Mouse (Mus musculus): ENCODE data around the gene Ergic3. TPM values are rescaled to one million over a fixed set of nuclear protein-coding genes. Genes with fewer than 3 reads are reported as not detected.

Ergic3 gene
- polyA plus RNA-seq (2012; rRNA removed): 418 and 463 TPM in 2 replicates

DNA sequence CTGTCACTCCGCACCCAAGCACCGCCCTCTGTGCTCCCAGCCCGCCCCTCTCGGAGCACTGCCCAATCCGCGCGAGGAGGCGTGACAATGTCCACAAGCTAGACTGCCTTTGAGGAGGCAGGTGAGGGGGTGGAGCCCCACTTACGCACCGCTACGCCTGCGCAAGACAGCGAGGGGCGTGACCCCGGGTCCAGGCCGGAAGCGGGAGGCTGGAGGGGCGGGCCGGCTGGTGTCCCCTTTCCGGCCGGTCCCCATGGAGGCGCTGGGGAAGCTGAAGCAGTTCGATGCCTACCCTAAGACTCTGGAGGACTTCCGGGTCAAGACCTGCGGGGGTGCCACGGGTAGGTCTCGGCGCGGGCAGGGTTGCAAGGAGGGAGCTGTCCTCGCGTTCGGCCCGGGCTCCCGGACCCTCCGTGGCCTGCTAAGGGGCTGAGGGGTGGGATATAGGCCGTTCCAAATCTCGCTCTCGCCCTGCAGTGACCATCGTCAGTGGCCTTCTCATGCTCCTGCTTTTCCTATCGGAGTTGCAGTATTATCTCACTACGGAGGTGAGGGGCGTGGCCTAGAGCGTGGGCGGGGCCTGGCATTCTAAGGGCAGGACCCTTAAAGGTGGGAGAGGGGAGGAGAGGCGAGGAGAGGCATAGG lies at the start of gene Ergic3, which contains the start of gene 6430550D23Rik:
Gene Ergic3, plus strand, starts transcription at position 158 of the 645 bp plus-strand sequence.
Gene 6430550D23Rik, minus strand, starts transcription at position 90 of the 645 bp plus-strand sequence.
- peak; percentile 99 for DNase-seq (ENCODE audit: low read depth)
- TF ChIP-seq POLR2A (IDR thresholded peaks at IDR 0.05; ENCODE audit: borderline replicate concordance, extremely low read depth, insufficient read depth, insufficient read length, poor library complexity, severe bottlenecking) (peak; percentile 58; the same call in 1 of the 2 replicates), CTCF (IDR thresholded peaks at IDR 0.05; ENCODE audit: borderline replicate concordance, extremely low read depth, insufficient read depth, insufficient read length) (no peak)

DNA sequence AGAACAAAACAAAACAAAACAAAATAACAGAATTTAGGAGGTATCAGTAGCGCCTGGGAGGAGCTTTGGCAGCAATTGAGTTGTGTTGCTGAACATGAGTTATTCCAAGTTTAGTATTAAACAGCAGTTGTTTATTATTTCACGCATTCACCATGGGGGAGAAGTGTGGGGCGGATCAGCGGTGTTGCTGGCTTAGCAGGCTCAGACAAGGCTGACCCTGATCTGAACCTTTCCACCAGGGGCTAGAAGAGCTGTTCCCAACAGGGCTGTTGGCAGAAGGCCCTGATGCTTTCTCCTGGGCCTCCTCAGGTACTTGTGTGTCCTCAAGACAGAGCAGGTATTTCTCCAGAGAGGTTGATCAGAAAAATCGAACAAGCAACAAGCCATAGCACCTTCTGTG lies 47.9 kb upstream of the Ergic3 start:
- TF ChIP-seq CTCF (IDR thresholded peaks at IDR 0.05; ENCODE audit: borderline replicate concordance, extremely low read depth, insufficient read depth, insufficient read length): no peak
- TF ChIP-seq POLR2A (IDR thresholded peaks at IDR 0.05; ENCODE audit: borderline replicate concordance, extremely low read depth, insufficient read depth, insufficient read length, poor library complexity, severe bottlenecking): no peak
- DNase-seq (ENCODE audit: low read depth): no peak

DNA sequence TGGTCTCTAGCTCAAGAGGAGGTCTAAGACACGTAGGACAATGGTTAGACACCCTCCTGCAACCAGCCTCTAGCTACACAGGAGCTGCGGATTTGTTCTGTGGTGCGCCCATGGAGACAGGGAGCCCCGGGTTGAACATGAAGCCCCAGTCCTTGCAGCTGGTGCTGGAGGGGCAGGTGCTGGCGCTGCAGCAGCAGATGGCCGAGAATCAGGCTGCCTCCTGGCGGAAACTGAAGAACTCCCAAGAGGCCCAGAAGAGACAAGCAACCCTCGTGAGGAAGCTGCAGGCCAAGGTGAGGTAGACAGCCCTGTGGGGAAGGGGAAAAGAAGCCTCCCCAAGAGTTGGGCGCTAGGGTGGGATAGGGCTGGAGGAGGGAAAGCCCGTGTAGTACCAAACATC lies 46.0 kb upstream of the Ergic3 start:
- TF ChIP-seq POLR2A (IDR thresholded peaks at IDR 0.05; ENCODE audit: borderline replicate concordance, extremely low read depth, insufficient read depth, insufficient read length, poor library complexity, severe bottlenecking): no peak
- TF ChIP-seq CTCF (IDR thresholded peaks at IDR 0.05; ENCODE audit: borderline replicate concordance, extremely low read depth, insufficient read depth, insufficient read length): no peak
- DNase-seq (ENCODE audit: low read depth): peak; percentile 31

DNA sequence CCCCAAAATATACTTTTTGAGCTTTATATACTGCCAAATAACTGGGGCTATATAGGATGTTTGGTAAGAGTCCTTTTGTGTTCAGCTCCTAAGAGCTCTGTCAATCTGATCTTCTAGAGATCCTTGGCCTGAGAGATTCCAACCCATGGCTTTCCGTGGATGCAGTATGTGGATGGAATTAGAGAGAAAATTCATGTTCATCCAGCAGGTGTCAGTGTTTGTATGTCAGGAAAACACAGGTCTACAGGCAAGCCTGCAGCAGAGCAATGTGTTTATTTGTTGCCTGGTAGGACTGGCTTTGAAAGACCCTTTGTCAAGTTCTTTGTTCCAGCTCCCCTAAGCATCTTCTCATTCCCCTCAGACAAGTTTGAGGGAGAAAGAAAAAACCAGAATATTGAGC lies 44.9 kb upstream of the Ergic3 start:
- TF ChIP-seq CTCF (IDR thresholded peaks at IDR 0.05; ENCODE audit: borderline replicate concordance, extremely low read depth, insufficient read depth, insufficient read length) (peak; percentile 51; the same call in 1 of the 2 replicates), POLR2A (IDR thresholded peaks at IDR 0.05; ENCODE audit: borderline replicate concordance, extremely low read depth, insufficient read depth, insufficient read length, poor library complexity, severe bottlenecking) (no peak)
- DNase-seq (ENCODE audit: low read depth): peak; percentile 74

DNA sequence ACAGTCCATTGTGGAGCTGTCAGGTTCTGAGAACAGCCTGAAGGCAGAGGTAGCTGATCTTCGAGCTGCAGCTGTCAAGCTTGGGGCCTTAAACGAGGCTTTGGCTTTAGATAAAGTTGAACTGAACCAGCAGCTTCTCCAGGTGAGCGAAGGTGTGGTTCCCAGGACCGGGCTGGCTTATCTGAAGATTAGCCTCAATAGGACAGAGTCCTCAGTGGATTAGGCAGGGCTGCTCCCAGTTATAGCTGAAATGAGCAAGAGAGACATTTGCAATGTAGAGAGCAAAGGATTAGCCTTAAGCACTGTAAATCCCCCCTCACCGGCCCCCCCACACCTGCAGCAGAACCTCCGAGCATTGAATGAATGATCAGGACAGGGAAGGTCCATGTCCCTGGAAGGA lies 34.5 kb upstream of the Ergic3 start:
- TF ChIP-seq CTCF (IDR thresholded peaks at IDR 0.05; ENCODE audit: borderline replicate concordance, extremely low read depth, insufficient read depth, insufficient read length): no peak
- no peak for TF ChIP-seq POLR2A (IDR thresholded peaks at IDR 0.05; ENCODE audit: borderline replicate concordance, extremely low read depth, insufficient read depth, insufficient read length, poor library complexity, severe bottlenecking)
- no peak for DNase-seq (ENCODE audit: low read depth)

DNA sequence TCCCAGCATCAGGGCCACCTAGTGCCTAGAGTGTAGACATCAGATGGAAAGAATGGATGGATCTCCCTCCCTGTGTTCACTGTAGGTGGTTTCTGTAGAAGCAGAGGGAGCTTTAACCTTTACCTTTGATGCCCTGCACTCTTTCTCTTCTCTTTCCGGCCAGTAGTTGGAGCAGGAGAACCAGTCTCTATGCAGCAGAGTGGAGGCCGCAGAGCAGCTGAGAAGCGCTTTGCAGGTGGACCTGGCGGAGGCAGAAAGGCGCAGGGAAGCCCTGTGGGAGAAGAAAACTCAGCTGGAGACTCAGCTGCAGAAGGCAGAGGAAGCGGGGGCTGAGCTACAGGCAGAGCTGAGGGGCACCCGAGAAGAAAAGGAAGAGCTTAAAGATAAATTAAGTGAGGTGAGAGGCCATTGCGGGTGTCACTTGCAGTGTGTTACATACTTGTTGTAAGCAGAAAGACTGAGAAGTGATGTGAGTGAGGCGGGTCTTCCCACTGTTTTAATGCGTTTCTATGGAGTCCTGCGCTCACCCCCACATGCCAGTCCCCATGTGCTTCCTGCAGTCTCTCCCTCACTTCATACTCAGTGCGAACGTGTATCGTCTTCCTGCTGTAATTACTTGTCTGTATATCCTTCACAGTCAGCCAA lies 33.6 kb upstream of the Ergic3 start:
- DNase-seq (ENCODE audit: low read depth): no peak

DNA sequence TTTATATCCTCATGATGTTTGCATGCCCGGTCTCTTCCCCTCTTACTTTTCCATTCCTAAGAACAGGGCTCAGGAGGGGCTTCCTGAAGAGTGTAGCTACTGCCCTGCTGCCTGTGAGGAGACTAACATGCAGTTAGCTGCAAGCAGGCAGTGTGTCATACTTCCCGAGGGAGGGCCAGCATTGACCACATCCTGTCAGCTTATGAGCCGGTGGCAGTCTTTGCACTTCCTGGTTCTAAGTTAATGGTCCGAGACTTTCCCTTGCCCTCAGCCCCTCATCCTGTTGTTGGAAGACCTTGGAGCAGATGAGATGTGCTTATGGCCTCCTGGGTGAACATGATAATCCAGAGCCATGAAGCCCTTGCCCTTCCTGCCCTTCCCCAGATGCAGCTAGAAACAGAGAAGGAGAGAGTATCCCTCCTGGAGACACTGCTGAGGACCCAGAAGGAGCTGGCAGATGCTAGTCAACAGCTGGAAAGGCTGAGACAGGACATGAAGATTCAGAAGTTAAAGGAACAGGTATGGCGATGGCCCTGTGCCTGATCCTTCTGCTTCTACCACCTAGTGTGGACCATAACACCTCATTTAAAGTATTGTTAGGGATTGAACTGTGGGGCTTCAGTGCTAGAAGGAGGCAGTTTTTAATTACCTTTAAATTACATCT lies 28.4 kb upstream of the Ergic3 start:
- TF ChIP-seq POLR2A (IDR thresholded peaks at IDR 0.05; ENCODE audit: borderline replicate concordance, extremely low read depth, insufficient read depth, insufficient read length, poor library complexity, severe bottlenecking) (no peak), CTCF (IDR thresholded peaks at IDR 0.05; ENCODE audit: borderline replicate concordance, extremely low read depth, insufficient read depth, insufficient read length) (no peak)
- DNase-seq (ENCODE audit: low read depth): no peak

More for the DNA sequence above, 33.6 kb upstream of the Ergic3 start:
- TF ChIP-seq CTCF (IDR thresholded peaks at IDR 0.05; ENCODE audit: borderline replicate concordance, extremely low read depth, insufficient read depth, insufficient read length) (no peak), POLR2A (IDR thresholded peaks at IDR 0.05; ENCODE audit: borderline replicate concordance, extremely low read depth, insufficient read depth, insufficient read length, poor library complexity, severe bottlenecking) (no peak)

DNA sequence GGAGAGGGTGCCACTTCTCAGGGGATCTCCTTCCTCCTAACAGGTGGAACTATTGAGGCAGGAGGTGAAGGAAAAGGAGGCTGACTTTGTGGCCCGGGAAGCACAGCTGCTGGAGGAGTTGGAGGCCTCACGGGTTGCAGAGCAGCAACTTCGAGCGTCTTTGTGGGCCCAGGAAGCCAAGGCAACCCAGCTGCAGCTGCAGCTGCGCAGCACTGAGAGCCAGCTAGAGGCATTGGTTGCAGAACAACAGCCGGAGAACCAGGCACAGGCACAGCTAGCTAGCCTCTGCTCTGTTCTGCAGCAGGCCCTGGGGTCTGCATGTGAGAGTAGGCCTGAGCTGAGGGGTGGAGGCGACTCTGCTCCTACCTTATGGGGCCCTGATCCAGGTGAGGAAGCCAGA lies 22.1 kb upstream of the Ergic3 start:
- no peak for DNase-seq (ENCODE audit: low read depth)
- TF ChIP-seq POLR2A (IDR thresholded peaks at IDR 0.05; ENCODE audit: borderline replicate concordance, extremely low read depth, insufficient read depth, insufficient read length, poor library complexity, severe bottlenecking) (no peak), CTCF (IDR thresholded peaks at IDR 0.05; ENCODE audit: borderline replicate concordance, extremely low read depth, insufficient read depth, insufficient read length) (no peak)

DNA sequence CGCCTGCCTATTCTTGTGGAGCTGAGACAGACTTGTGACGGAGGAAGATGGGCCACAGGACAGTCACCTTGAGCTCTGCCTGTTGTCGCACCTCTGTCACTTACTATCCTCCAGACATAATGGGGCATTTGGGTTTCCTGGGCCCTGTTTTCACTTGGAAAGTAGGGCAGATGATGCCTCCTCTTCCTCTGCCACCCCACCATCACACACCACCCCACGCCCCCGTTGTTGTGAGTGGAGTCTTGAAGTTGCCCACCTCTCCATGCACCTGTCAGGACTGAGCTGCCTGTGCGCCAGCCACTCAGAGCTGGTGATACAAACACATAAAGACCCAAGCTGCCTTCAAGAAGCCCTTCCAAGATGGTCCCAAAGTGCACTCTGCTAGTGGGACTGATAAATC lies 20.7 kb upstream of the Ergic3 start:
- TF ChIP-seq POLR2A (IDR thresholded peaks at IDR 0.05; ENCODE audit: borderline replicate concordance, extremely low read depth, insufficient read depth, insufficient read length, poor library complexity, severe bottlenecking) (no peak), CTCF (IDR thresholded peaks at IDR 0.05; ENCODE audit: borderline replicate concordance, extremely low read depth, insufficient read depth, insufficient read length) (no peak)
- DNase-seq (ENCODE audit: low read depth): no peak

DNA sequence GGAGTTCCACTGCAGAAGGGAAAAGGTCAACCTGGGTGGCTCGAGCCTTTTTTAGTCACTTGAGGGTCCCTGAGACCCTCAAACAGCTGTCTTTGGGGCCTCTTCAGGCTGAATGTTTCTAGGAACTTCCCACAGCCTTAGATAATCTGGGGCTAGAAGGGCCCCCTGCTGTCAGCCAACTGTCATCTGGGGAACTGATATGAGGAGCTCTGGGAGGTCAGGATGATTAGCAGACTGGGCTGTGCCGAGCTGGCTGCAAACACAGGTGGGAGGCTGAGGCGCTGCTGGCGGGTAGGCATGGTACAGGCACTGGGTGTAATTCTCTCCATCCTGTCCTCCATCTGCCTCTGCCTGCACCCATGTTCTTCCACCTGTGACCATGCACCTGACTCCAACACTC lies 18.8 kb upstream of the Ergic3 start:
- DNase-seq (ENCODE audit: low read depth): no peak
- TF ChIP-seq POLR2A (IDR thresholded peaks at IDR 0.05; ENCODE audit: borderline replicate concordance, extremely low read depth, insufficient read depth, insufficient read length, poor library complexity, severe bottlenecking) (no peak), CTCF (IDR thresholded peaks at IDR 0.05; ENCODE audit: borderline replicate concordance, extremely low read depth, insufficient read depth, insufficient read length) (no peak)

DNA sequence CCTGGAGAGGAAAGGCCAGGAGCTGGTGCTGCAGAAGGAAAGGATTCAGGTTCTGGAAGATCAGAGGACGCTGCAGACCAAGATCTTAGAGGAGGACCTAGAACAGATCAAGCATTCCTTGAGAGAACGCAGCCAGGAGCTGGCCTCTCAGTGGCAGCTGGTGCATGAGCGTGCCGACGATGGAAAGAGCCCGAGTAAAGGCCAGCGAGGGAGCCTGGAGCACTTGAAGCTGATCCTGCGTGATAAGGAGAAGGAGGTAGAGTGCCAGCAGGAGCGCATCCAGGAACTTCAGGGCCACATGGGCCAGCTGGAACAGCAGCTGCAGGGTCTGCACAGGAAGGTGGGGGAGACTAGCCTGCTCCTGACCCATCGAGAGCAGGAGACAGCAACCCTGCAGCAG lies 16.7 kb upstream of the Ergic3 start:
- no peak for DNase-seq (ENCODE audit: low read depth)
- TF ChIP-seq POLR2A (IDR thresholded peaks at IDR 0.05; ENCODE audit: borderline replicate concordance, extremely low read depth, insufficient read depth, insufficient read length, poor library complexity, severe bottlenecking) (no peak), CTCF (IDR thresholded peaks at IDR 0.05; ENCODE audit: borderline replicate concordance, extremely low read depth, insufficient read depth, insufficient read length) (no peak)

Measured in brain, embryonic 14.5 days (tissue).